Mouse (Mus musculus) thymus, adult 2 months (tissue): ENCODE results near the gene Mslnl. TPM values are rescaled to one million over a fixed set of nuclear protein-coding genes. Genes with fewer than 3 reads are reported as not detected.
A peak's percentile ranks its signal among the peaks of the same experiment; 100 is the strongest.

Source experiments
- DNase-seq: peaks from one replicate; pipeline ENCODE4 v3.0.0; 2021
- H3K27ac ChIP-seq: fragments of 200-500 bp; 2 replicates; pipeline ENCODE4 v1.5.1; 2012; ENCODE audit warnings: low read length, control low read depth; ENCODE audit not compliant: control insufficient read depth, insufficient read depth
- H3K27me3 ChIP-seq: fragments of 200-500 bp; 2 replicates; pipeline ENCODE4 v1.6.1; 2012; ENCODE audit warnings: mild to moderate bottlenecking, low read length, moderate library complexity, mixed read lengths; ENCODE audit not compliant: control insufficient read depth, insufficient read depth
- H3K36me3 ChIP-seq: fragments of 200-500 bp; 2 replicates; pipeline ENCODE4 v1.6.1; 2012; ENCODE audit warnings: mild to moderate bottlenecking, low read length, moderate library complexity; ENCODE audit not compliant: control insufficient read depth, insufficient read depth
- H3K4me1 ChIP-seq: fragments of 200-500 bp; replicated peaks from 2 replicates; pipeline ENCODE4 v1.6.1; 2012; ENCODE audit warnings: low read length; ENCODE audit not compliant: control insufficient read depth, insufficient read depth
- H3K4me3 ChIP-seq: fragments of 200-500 bp; 2 replicates; pipeline ENCODE4 v1.5.1; 2012; ENCODE audit warnings: mild to moderate bottlenecking, low read length, control low read depth, moderate library complexity; ENCODE audit not compliant: control insufficient read depth, insufficient read depth
- CTCF ChIP-seq: fragments of 200-500 bp; IDR thresholded peaks from 2 replicates; pipeline ENCODE4 v1.5.1; 2012; ENCODE audit warnings: mild to moderate bottlenecking, control low read depth, low read length, moderate library complexity, borderline replicate concordance; ENCODE audit not compliant: control insufficient read depth, poor library complexity, insufficient read depth; ENCODE audit errors: extremely low read depth
- POLR2A ChIP-seq: fragments of 200-500 bp; IDR thresholded peaks from 2 replicates; pipeline ENCODE4 v1.6.1; 2012; ENCODE audit warnings: mild to moderate bottlenecking, low read length, control low read depth, moderate library complexity; ENCODE audit not compliant: control insufficient read depth, poor library complexity, insufficient read depth; ENCODE audit errors: extremely low read depth
- WGBS: fragments of 180-500 bp; shearing (Covaris S2); methylation state at CpG from one replicate; pipeline ENCODE4 v1.1.7; 2018; 5-methylcytosine and 5-hydroxymethylcytosine counted together
- polyA plus RNA-seq: library from polyadenylated mRNA; depleted of rRNA; stranded (reverse); fragments of >200 nt; gene quantifications from 2 replicates; pipeline ENCODE4 v1.2.3, GENCODE M21; 2012

The Mslnl gene
- polyA plus RNA-seq, 1 experiment, result 0.69 TPM

DNA sequence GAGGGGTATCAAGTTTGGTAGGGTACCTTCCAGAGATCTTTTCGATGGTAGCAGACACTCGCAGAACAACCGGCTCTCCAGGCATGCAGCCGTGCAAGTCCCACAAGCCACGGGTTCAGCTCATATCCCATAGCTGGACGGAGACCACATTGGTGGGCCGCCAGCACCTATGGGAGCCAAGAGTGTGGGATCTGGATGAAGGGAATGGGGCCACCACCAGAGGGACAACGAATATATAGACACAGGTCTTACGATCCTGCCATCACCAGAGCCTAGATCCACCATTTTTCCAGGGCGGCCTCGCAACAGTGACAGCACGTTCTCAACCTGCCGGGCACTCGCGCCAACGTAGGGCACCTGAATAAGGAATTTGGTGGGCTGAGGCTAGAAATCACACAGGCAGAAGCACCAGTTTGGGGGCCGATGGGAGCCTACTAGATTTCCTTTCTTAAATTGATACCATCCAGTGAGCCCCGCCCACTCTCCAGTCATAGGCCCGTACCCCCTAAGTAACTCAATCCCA lies 55.5 kb downstream of the Mslnl start:
- Histone ChIP-seq H3K36me3 (no peaks in the 10 kb centered on the region), H3K4me1 (peaks cover 34% of the 10 kb centered on the region), H3K27ac (peak overlapping the region; percentile 81), H3K4me3 (peak overlapping the region; percentile 57), H3K27me3 (no peaks in the 10 kb centered on the region)
- no peak for TF ChIP-seq POLR2A
- no peak for TF ChIP-seq CTCF
- WGBS, result 27% methylated on average over 19 of the region's 19 CpGs
- no peak for DNase-seq

DNA sequence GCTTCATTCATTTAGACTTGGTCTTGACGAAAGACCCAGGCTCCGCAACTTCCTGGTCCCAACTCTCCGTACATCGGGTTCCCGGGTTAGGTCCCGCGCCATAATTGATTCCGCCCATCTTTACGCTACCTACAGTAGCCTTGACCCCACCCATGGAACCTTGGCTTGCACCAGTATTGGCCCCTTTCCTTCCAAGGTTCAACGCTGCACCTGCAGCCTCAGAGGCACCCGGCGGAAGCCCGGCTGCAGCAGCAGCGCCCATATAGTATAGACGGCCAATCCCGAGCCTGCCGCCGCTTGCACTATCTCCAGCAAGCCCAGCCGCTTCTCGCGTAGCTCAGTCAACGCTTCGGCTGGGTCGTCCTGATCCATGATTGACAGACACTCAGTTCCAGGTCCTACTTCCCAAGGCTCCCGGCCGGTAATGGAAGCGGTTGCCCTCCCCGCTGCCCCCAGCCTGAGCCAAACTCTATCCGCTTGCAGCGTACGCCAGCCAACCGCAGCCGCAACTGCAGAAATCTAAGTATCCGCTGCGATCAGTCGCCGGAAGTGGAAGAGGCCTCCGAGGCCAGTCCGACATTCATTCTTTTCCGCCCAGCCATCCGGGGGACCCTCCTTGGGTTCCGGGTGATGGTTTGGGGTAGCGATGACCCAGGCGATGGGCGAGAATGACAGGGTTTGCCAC lies 56.1 kb downstream of the Mslnl start:
- Histone ChIP-seq H3K27me3 (no peaks in the 10 kb centered on the region), H3K4me3 (peak overlapping the region; percentile 57), H3K27ac (peak overlapping the region; percentile 81), H3K36me3 (no peaks in the 10 kb centered on the region), H3K4me1 (peaks cover 35% of the 10 kb centered on the region)
- TF ChIP-seq POLR2A (peak; percentile 26; the same call in 1 of the 2 replicates), CTCF (no peak)
- peak; percentile 82 for DNase-seq
- under 1% methylated on average over 45 of the region's 45 CpGs for WGBS

- TF ChIP-seq POLR2A (0 out of 2 replicates have a peak, but pooled peaks have one; percentile 28), CTCF (0 out of 2 replicates have a peak, but pooled peaks have one; percentile 39)
- Histone ChIP-seq H3K27me3 (no peaks in the 10 kb centered on the region), H3K4me1 (peaks cover 38% of the 10 kb centered on the region), H3K36me3 (no peaks in the 10 kb centered on the region), H3K27ac (peak within 1 kb of the TSS; percentile 81), H3K4me3 (peak within 1 kb of the TSS; percentile 57)
- WGBS, result 0% methylated on average over 14 of the region's 14 CpGs
- peak; percentile 85 for DNase-seq
Measured at GRCm38 (mm10) chr17:25792615-25793014, 56.8 kb downstream of the Mslnl start, which contains the start of gene Fam173a. Gene Fam173a (minus strand): TSS chr17:25792901.

DNA sequence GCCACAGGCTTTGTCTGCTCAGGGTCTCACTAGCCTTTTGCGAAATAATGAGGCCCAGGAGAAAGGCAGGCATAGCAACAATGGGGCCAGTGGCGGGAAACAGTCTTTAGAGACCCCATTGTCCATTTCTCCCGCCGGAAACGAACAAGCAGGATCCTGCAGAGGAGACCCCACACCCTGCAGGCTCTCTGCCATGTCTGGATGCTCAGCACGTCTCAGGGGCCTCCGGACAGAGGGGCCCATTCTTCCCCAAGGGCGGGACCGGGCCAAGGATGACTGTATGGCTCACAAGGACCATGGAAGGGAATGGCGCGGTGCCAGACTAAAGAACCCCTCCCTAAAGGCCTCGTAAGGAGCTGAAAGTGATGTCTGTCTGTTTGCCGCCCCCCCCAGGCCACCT lies 58.4 kb downstream of the Mslnl start:
- DNase-seq, result no peak
- 94% methylated on average over 13 of the region's 13 CpGs for WGBS
- H3K36me3 ChIP-seq, result no peaks in the 10 kb centered on the region
- TF ChIP-seq CTCF, result no peak
- TF ChIP-seq POLR2A, result no peak
- H3K4me1 ChIP-seq, result peaks cover 38% of the 10 kb centered on the region
- H3K4me3 ChIP-seq, result no peak overlapping the region
- H3K27ac ChIP-seq, result no peak overlapping the region
- H3K27me3 ChIP-seq, result no peaks in the 10 kb centered on the region

DNA sequence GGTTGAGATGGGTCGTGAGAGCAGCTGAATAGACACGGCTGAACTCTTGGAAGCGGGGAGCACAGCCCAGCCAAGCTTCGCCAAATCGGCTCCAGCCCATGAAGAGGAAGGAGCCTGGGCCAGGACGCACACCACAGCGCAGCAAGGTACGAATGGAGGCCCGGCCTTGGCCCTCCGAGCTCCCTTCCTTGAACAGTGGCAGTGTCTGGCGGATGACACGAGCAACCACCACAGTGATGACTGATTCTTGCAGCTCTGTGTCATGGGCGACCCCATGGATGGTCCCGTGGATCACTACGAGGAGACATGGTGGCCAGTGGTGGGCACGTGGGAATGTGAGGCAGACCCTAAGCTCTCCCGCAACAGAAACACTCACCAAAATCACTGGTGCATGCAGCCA lies 59.2 kb downstream of the Mslnl start:
- Histone ChIP-seq H3K4me1 (peaks cover 38% of the 10 kb centered on the region), H3K36me3 (no peaks in the 10 kb centered on the region), H3K4me3 (no peak overlapping the region), H3K27ac (no peak overlapping the region), H3K27me3 (no peaks in the 10 kb centered on the region)
- WGBS, result 96% methylated on average over 17 of the region's 17 CpGs
- TF ChIP-seq CTCF (no peak), POLR2A (no peak)
- no peak for DNase-seq

DNA sequence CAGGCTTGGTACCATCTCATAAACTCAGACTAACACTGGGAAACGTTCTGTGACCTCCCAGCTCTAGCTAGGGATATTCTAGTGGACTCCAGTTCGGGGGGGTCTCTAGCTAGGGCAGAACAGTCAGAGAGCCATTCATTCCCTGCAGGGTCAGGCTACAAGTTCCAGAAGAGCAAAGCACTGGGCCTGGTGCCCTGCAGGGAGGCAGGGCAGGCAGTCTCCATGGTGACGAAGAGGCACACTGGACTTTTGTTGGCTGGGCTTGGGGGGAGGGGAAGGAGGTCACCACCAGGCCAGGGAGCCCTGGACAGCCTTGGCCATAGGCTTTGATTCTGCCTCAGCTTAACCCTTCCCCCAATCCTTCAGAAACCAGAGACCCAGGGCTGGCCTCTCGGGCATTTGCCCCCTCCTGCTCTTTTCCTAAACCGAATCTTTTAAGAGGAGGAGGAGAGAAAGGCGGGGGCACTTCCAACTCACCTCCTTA lies 59.8 kb downstream of the Mslnl start, which contains the start of gene AC134908.4:
TSS of gene AC134908.4 (minus strand) at position 51 of the 484 bp plus-strand sequence.
- peak within 1 kb of the TSS; percentile 95 for H3K4me3 ChIP-seq
- DNase-seq, result no peak

GRCm38 (mm10) chr17:25796211-25796771 lies 60.4 kb downstream of the Mslnl start:
- Histone ChIP-seq H3K27me3 (no peaks in the 10 kb centered on the region), H3K27ac (no peak overlapping the region), H3K4me3 (peak overlapping the region; percentile 95), H3K4me1 (peaks cover 36% of the 10 kb centered on the region), H3K36me3 (no peaks in the 10 kb centered on the region)
- TF ChIP-seq CTCF (no peak), POLR2A (no peak)
- DNase-seq, result peak; percentile 34
- WGBS, result under 1% methylated on average over 37 of the region's 37 CpGs

More for the DNA sequence above, 59.8 kb downstream of the Mslnl start, which contains the start of gene AC134908.4:
- WGBS, result 67% methylated on average over 6 of the region's 6 CpGs
- TF ChIP-seq POLR2A (no peak), CTCF (no peak)
- H3K4me1 ChIP-seq, result peaks cover 38% of the 10 kb centered on the region
- no peak within 1 kb of the TSS for H3K27ac ChIP-seq
- H3K36me3 ChIP-seq, result no peaks in the 10 kb centered on the region
- H3K27me3 ChIP-seq, result no peaks in the 10 kb centered on the region
